Mouse (Mus musculus) MEL (cell line): ENCODE results near the gene Cbfa2t2. TPM values are rescaled to one million over a fixed set of nuclear protein-coding genes. Genes with fewer than 3 reads are reported as not detected.

Experiments
- DNase-seq: peaks from one replicate; pipeline ENCODE4 v3.0.0; 2011; ENCODE audit warnings: low read depth, low spot score
- H3K27ac ChIP-seq: 2 replicates; pipeline ENCODE4 v1.5.1; 2012; ENCODE audit warnings: low read depth, mild to moderate bottlenecking, control low read depth, low read length, moderate library complexity; ENCODE audit not compliant: control insufficient read depth
- H3K27me3 ChIP-seq, 2 experiments: fragments of 150-350 bp in 1 of 2; sonication (generic) in 1 of 2; 2 replicates each; pipeline ENCODE4 v1.6.1; 2012; ENCODE audit warnings: low read length in 2 of 2, mild to moderate bottlenecking in 2 of 2, improper control_type of control experiment in 1 of 2, moderate library complexity in 1 of 2; ENCODE audit not compliant: insufficient read depth in 2 of 2, control insufficient read depth in 1 of 2
- H3K36me3 ChIP-seq, 2 experiments: 2 replicates each; pipeline ENCODE4 v1.6.1; 2012 to 2014; ENCODE audit warnings: low read length in 2 of 2, improper control_type of control experiment in 1 of 2, inconsistent platforms in 1 of 2, mild to moderate bottlenecking in 1 of 2; ENCODE audit not compliant: insufficient read depth in 2 of 2, control insufficient read depth in 1 of 2
- H3K4me1 ChIP-seq, 2 experiments: fragments of 150-350 bp in 1 of 2; sonication (generic) in 1 of 2; 2 replicates each; pipeline ENCODE4 v1.6.1; 2012; ENCODE audit warnings: low read length in 2 of 2, improper control_type of control experiment in 1 of 2, mild to moderate bottlenecking in 1 of 2; ENCODE audit not compliant: insufficient read depth in 2 of 2, control insufficient read depth in 1 of 2
- H3K4me3 ChIP-seq, 2 experiments: fragments of 150-350 bp in 1 of 2; sonication (generic) in 1 of 2; 2 replicates each; pipeline ENCODE4 v1.5.1; 2012; ENCODE audit warnings: low read depth in 2 of 2, low read length in 2 of 2, mild to moderate bottlenecking in 2 of 2, moderate library complexity in 2 of 2, control low read depth in 1 of 2, improper control_type of control experiment in 1 of 2; ENCODE audit not compliant: control insufficient read depth in 1 of 2, insufficient read depth in 1 of 2
- H3K79me2 ChIP-seq: 2 replicates; pipeline ENCODE4 v1.6.1; 2012; ENCODE audit warnings: mild to moderate bottlenecking, low read length, moderate library complexity; ENCODE audit not compliant: control insufficient read depth, poor library complexity, insufficient read depth
- H3K9ac ChIP-seq: 2 replicates; pipeline ENCODE4 v1.6.1; 2012; ENCODE audit warnings: low read depth, mild to moderate bottlenecking, control low read depth, low read length, moderate library complexity; ENCODE audit not compliant: control insufficient read depth, poor library complexity, severe bottlenecking
- H3K9me3 ChIP-seq: fragments of 150-350 bp; sonication (generic); replicated peaks from 2 replicates; pipeline ENCODE4 v1.6.1; 2012; ENCODE audit warnings: mild to moderate bottlenecking, low read length, improper control_type of control experiment, moderate library complexity; ENCODE audit not compliant: insufficient read depth
- CHD1 ChIP-seq: IDR thresholded peaks from 2 replicates; pipeline ENCODE4 v1.6.1; 2012; ENCODE audit warnings: low read depth, mild to moderate bottlenecking, inconsistent platforms, low read length, improper control_type of control experiment
- CHD2 ChIP-seq: IDR thresholded peaks from 2 replicates; pipeline ENCODE4 v1.6.1; 2011; ENCODE audit warnings: low read length, improper control_type of control experiment
- E2F4 ChIP-seq: IDR thresholded peaks from 2 replicates; pipeline ENCODE4 v1.6.1; 2011; ENCODE audit warnings: low read depth, low read length, improper control_type of control experiment, borderline replicate concordance
- GATA1 ChIP-seq: IDR thresholded peaks from 2 replicates; pipeline ENCODE4 v1.6.1; 2011; ENCODE audit warnings: low read depth, low read length, improper control_type of control experiment
- HCFC1 ChIP-seq: IDR thresholded peaks from 2 replicates; pipeline ENCODE4 v1.6.1; 2012; ENCODE audit warnings: low read depth, mild to moderate bottlenecking, inconsistent platforms, low read length, improper control_type of control experiment, moderate library complexity
- MAX ChIP-seq: IDR thresholded peaks from 2 replicates; pipeline ENCODE4 v1.6.1; 2011; ENCODE audit warnings: low read length, improper control_type of control experiment
- MAZ ChIP-seq: IDR thresholded peaks from 2 replicates; pipeline ENCODE4 v1.6.1; 2012; ENCODE audit warnings: low read depth, mild to moderate bottlenecking, inconsistent platforms, low read length, improper control_type of control experiment
- MEF2A ChIP-seq: IDR thresholded peaks from 2 replicates; pipeline ENCODE4 v1.6.1; 2014; ENCODE audit warnings: low read depth, mild to moderate bottlenecking, inconsistent platforms, low read length, improper control_type of control experiment; ENCODE audit not compliant: poor library complexity, insufficient replicate concordance, severe bottlenecking; ENCODE audit errors: extremely low read depth
- MXI1 ChIP-seq: IDR thresholded peaks from 2 replicates; pipeline ENCODE4 v1.6.1; 2011; ENCODE audit warnings: mild to moderate bottlenecking, low read depth, low read length, improper control_type of control experiment
- NELFE ChIP-seq: IDR thresholded peaks from 2 replicates; pipeline ENCODE4 v1.6.1; 2011; ENCODE audit warnings: low read depth, low read length, improper control_type of control experiment
- NRF1 ChIP-seq: IDR thresholded peaks from 2 replicates; pipeline ENCODE4 v1.6.1; 2014; ENCODE audit warnings: low read depth, mild to moderate bottlenecking, inconsistent platforms, low read length, improper control_type of control experiment, moderate library complexity; ENCODE audit not compliant: poor library complexity, insufficient read depth, severe bottlenecking
- POLR2A ChIP-seq, 2 experiments: IDR thresholded peaks; 2 replicates each; pipeline ENCODE4 v1.6.1; 2011 to 2012; ENCODE audit warnings: low read length in 2 of 2, mild to moderate bottlenecking in 2 of 2, control low read depth in 1 of 2, improper control_type of control experiment in 1 of 2, low read depth in 1 of 2, moderate library complexity in 1 of 2; ENCODE audit not compliant: control insufficient read depth in 1 of 2, insufficient read depth in 1 of 2, poor library complexity in 1 of 2
- POLR2AphosphoS2 ChIP-seq: IDR thresholded peaks from 2 replicates; pipeline ENCODE4 v1.6.1; 2011; ENCODE audit warnings: low read length, improper control_type of control experiment
- RAD21 ChIP-seq: IDR thresholded peaks from 2 replicates; pipeline ENCODE4 v1.6.1; 2011; ENCODE audit warnings: mild to moderate bottlenecking, low read depth, low read length, improper control_type of control experiment
- SMC3 ChIP-seq: IDR thresholded peaks from 2 replicates; pipeline ENCODE4 v1.6.1; 2011; ENCODE audit warnings: low read depth, low read length, improper control_type of control experiment
- TBP ChIP-seq: IDR thresholded peaks from 2 replicates; pipeline ENCODE4 v1.8.0; 2011; ENCODE audit warnings: low read depth, low read length, improper control_type of control experiment
- UBTF ChIP-seq: IDR thresholded peaks from 2 replicates; pipeline ENCODE4 v1.6.1; 2012; ENCODE audit warnings: low read depth, mild to moderate bottlenecking, inconsistent platforms, low read length, improper control_type of control experiment, moderate library complexity, borderline replicate concordance; ENCODE audit not compliant: insufficient read depth
- USF1 ChIP-seq: IDR thresholded peaks from 2 replicates; pipeline ENCODE4 v1.6.1; 2014; ENCODE audit warnings: low read depth, mild to moderate bottlenecking, inconsistent platforms, low read length, improper control_type of control experiment, moderate library complexity
- USF2 ChIP-seq, 2 experiments: IDR thresholded peaks; 2 replicates each; pipeline ENCODE4 v1.6.1; 2011 to 2012; ENCODE audit warnings: improper control_type of control experiment in 2 of 2, low read length in 2 of 2, borderline replicate concordance in 1 of 2, inconsistent platforms in 1 of 2, low read depth in 1 of 2, mild to moderate bottlenecking in 1 of 2; ENCODE audit not compliant: insufficient read depth in 1 of 2
- ZKSCAN1 ChIP-seq: IDR thresholded peaks from 2 replicates; pipeline ENCODE4 v1.6.1; 2012; ENCODE audit warnings: low read depth, mild to moderate bottlenecking, inconsistent platforms, low read length, improper control_type of control experiment, moderate library complexity
- ZMIZ1 ChIP-seq: IDR thresholded peaks from 2 replicates; pipeline ENCODE4 v1.6.1; 2012; ENCODE audit warnings: low read depth, mild to moderate bottlenecking, inconsistent platforms, low read length, improper control_type of control experiment, moderate library complexity
- polyA plus RNA-seq, 2 experiments: library from polyadenylated mRNA; stranded (reverse) in 1 of 2; unstranded in 1 of 2; fragments of >175 nt in 1 of 2; fragments of >200 nt in 1 of 2; gene quantifications; 2 replicates each; pipeline versions ENCODE4 v1.2.1 to v1.2.4; 2012; ENCODE audit warnings: low replicate concordance in 2 of 2, low read depth in 1 of 2; ENCODE audit not compliant: insufficient read length in 2 of 2, insufficient read depth in 1 of 2, missing spikeins in 1 of 2
- total RNA-seq: library from RNA; depleted of rRNA; stranded (reverse); fragments of 300-350 nt; gene quantifications from 2 replicates; pipeline ENCODE4 v1.2.3, GENCODE M21; 2012

Gene Cbfa2t2
- total and polyA plus RNA-seq, 3 experiments: 5.9 to 23.1 TPM; not detected in 1

DNA sequence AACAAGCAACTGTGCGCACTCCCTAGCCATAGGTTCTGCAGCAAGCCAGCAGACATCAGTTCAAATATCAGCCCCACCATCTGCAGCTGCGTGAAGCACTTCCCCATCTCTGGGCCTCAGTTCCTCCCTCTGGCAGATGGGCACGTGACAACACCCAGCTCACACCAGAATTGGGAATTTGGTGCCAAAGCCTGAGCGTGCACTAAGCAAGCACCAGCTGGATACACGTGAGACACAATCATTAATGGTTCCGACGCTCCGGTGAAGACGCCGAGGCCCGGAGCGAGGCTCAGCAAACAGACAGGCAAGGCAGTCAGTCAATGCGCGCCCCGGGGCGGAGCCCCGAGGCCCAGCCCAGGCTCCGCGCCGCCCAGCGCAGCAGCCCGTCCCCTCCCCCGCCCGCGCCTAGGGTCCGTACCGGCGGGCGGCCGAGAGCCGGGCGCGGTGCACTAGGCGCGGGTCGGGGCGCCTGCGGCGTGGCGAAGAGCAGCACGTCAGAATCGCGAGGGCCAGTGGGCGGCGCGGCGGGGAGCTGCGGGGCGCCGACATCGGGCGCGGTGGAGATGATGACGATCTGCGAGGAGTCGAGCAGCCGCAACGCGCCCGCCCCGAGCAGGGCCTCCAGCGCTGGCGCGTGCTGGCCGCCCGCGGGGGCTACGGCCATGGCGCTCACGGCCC is 132.9 kb downstream of the Cbfa2t2 start (continued):
- TF ChIP-seq CHD1 (no peak; the same call in 1 of the 2 replicates), POLR2A (IDR thresholded peaks at IDR 0.05; ENCODE audit: control insufficient read depth in 1 of 2, insufficient read depth in 1 of 2, low read depth in 1 of 2, low read length in 2 of 2, poor library complexity in 1 of 2) (peak; percentile 39 to 70; a peak in 2 of 4 replicates), ZMIZ1 (peak; percentile 50; the same call in 1 of the 2 replicates), UBTF (no peak)

DNA sequence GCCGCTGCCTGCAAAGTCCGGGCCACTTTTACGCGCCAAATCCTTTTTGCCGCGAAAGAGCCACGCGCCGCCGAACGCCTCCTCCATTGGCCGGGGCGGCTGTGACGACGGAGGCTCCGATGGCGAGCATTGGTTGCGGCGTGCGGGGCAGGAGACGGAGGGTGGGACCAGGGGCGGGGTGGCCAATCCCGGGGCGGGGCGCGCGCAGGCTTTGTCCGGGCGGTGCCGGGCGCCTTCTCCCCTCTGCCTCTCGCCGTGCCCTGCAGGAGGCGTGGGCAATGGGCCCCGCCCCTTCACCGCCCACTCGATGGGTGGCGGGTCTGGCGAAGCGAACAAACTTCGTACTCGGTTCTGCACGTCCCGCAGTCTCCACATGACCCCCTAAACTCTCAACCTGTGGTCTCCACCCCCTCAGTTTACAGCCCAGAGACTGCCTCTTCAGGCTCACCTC is 133.6 kb downstream of the Cbfa2t2 start, which contains the start of gene E2f1:
E2f1 (minus strand) TSS at position 57 of the 451 bp plus-strand sequence.
- H3K4me1 ChIP-seq: peaks cover 0 to 23% of the 10 kb centered on the region in 2 experiments; a peak in 3 of 4 replicates

DNA sequence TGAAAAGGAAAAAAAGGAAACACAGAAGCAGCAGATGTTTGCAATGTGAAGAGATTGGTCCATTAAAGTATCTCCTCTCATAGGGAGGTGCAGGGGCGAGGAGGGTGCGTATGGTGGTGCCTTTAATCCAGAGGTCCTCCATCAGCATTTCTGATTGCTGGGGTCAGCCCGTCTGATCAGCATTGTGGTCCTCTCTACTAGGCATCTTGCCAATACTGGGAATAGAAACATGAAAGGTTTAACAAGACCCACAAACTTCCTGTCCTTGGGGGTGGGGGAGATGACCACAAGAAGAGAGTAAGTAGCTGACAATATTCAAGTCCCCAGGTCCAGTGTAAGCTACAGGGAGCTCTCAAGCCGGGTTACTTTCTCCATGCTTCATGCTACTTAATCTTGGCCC is 134.4 kb downstream of the Cbfa2t2 start:
- H3K4me3 ChIP-seq: peak overlapping the region; percentile 54 to 63
- H3K27ac ChIP-seq: peak overlapping the region; percentile 61
- DNase-seq: peak; percentile 63
- peaks cover 0 to 23% of the 10 kb centered on the region in 2 experiments; a peak in 2 of 4 replicates for H3K36me3 ChIP-seq
- H3K79me2 ChIP-seq: peaks cover 32% of the 10 kb centered on the region
- TF ChIP-seq RAD21 (no peak), NELFE (no peak), SMC3 (no peak), GATA1 (no peak), UBTF (no peak), POLR2A (IDR thresholded peaks at IDR 0.05; ENCODE audit: control insufficient read depth in 1 of 2, insufficient read depth in 1 of 2, low read depth in 1 of 2, low read length in 2 of 2, poor library complexity in 1 of 2) (no peak), ZKSCAN1 (no peak), HCFC1 (no peak), USF2 (IDR thresholded peaks at IDR 0.05; ENCODE audit: borderline replicate concordance in 1 of 2, insufficient read depth in 1 of 2, low read depth in 1 of 2, low read length in 2 of 2) (no peak), E2F4 (no peak), MEF2A (no peak)
- H3K4me1 ChIP-seq: peaks cover 0 to 23% of the 10 kb centered on the region in 2 experiments; a peak in 3 of 4 replicates
- peak overlapping the region; percentile 61 for H3K9ac ChIP-seq
- no peaks in the 10 kb centered on the region for H3K9me3 ChIP-seq
- H3K27me3 ChIP-seq: no peaks in the 10 kb centered on the region

More for the DNA sequence above, 133.6 kb downstream of the Cbfa2t2 start, which contains the start of gene E2f1:
- Histone ChIP-seq H3K27ac (peak within 1 kb of the TSS; percentile 98), H3K36me3 (peaks cover 0 to 23% of the 10 kb centered on the region in 2 experiments; a peak in 2 of 4 replicates), H3K9ac (peak within 1 kb of the TSS; percentile 86), H3K79me2 (peaks cover 32% of the 10 kb centered on the region), H3K9me3 (no peaks in the 10 kb centered on the region), H3K4me3 (peak within 1 kb of the TSS; percentile 68 to 72), H3K27me3 (no peaks in the 10 kb centered on the region)
- TF ChIP-seq NELFE: peak; percentile 66
- no peak for TF ChIP-seq CHD2
- peak; percentile 64; the same call in 1 of the 2 replicates for TF ChIP-seq POLR2AphosphoS2
- peak; percentile 89 for TF ChIP-seq USF1
- no peak for TF ChIP-seq UBTF
- peak; percentile 47; the same call in 1 of the 2 replicates for TF ChIP-seq MAZ
- TF ChIP-seq ZKSCAN1: no peak
- TF ChIP-seq E2F4: peak; percentile 39; the same call in 1 of the 2 replicates
- peak; percentile 59; the same call in 1 of the 2 replicates for TF ChIP-seq HCFC1
- TF ChIP-seq NRF1: peak; percentile 74
- TF ChIP-seq MAX: peak; percentile 70
- TF ChIP-seq MXI1: peak; percentile 41; the same call in 1 of the 2 replicates
- peak; percentile 71 for TF ChIP-seq TBP
- TF ChIP-seq POLR2A (IDR thresholded peaks at IDR 0.05; ENCODE audit: control insufficient read depth in 1 of 2, insufficient read depth in 1 of 2, low read depth in 1 of 2, low read length in 2 of 2, poor library complexity in 1 of 2): peak in 1 of 2 experiments; percentile 83; a peak in 2 of 4 replicates
- peak; percentile 97 for DNase-seq
